Mouse (Mus musculus): ENCODE results near the gene Kcnip1. TPM values are rescaled to one million over a fixed set of nuclear protein-coding genes. Genes with fewer than 3 reads are reported as not detected.

Gene Kcnip1
- polyA plus RNA-seq, 1 experiment from 2014 or later = 4.3 TPM

DNA sequence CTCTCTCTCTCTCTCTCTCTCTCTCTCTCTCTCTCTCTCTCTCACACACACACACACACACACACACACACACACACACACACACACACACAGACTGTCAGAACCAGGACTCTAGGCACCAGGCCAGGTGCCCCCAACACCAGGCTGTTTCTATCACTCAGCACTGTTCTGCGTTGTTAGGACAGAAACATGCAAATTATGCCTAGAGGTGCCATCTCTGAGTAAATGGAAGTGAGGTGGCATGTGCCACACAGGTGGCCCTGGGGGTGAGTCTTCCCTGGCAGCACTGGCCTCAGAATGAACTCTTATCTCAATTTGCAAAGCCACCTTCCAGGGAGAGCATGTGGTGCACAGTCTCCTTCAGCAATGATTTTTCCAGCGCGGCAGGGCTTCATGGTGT is 176.9 kb downstream of the Kcnip1 start:
- 45% methylated on average over 3 of the region's 3 CpGs for WGBS
- no peak overlapping the region for H3K27ac ChIP-seq

DNA sequence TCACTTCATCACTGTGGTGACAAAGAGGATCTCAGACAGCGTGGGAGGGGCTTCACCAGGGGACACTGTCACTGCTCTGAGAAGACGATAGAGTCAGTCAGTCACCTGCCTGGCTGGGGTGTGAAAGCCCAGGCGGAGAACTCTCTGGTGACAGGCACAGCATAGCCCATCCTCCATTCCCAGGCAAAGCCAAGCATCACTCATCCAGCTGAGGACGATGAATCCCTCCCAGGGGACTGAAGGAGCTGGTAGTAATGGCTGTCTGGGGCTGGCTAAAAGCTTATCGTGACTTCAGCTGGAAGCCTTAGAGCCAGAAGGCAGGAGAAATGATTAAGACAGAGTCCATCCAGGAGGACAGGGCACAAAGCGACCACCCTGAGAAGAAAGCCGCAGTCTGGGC is 182.8 kb downstream of the Kcnip1 start:
- no peaks in the 10 kb centered on the region for H3K9me3 ChIP-seq
- H3K27ac ChIP-seq = no peak overlapping the region
- no peaks in the 10 kb centered on the region for H3K36me3 ChIP-seq
- H3K27me3 ChIP-seq = no peaks in the 10 kb centered on the region
- no peak for ATAC-seq (ENCODE audit: insufficient number of reproducible peaks, low FRiP score, low TSS enrichment, low read depth)
- H3K4me1 ChIP-seq = no peaks in the 10 kb centered on the region
- no peak overlapping the region for H3K9ac ChIP-seq
- WGBS = 58% methylated on average over 7 of the region's 7 CpGs
- H3K4me2 ChIP-seq = no peak overlapping the region
- no peak overlapping the region for H3K4me3 ChIP-seq

More for the DNA sequence above, 176.9 kb downstream of the Kcnip1 start:
- no peaks in the 10 kb centered on the region for H3K4me1 ChIP-seq
- H3K4me2 ChIP-seq = no peak overlapping the region
- H3K27me3 ChIP-seq = no peaks in the 10 kb centered on the region
- H3K9me3 ChIP-seq = no peaks in the 10 kb centered on the region
- H3K36me3 ChIP-seq = no peaks in the 10 kb centered on the region
- H3K4me3 ChIP-seq = no peak overlapping the region
- no peak for ATAC-seq (ENCODE audit: insufficient number of reproducible peaks, low FRiP score, low TSS enrichment, low read depth)
- no peak overlapping the region for H3K9ac ChIP-seq

DNA sequence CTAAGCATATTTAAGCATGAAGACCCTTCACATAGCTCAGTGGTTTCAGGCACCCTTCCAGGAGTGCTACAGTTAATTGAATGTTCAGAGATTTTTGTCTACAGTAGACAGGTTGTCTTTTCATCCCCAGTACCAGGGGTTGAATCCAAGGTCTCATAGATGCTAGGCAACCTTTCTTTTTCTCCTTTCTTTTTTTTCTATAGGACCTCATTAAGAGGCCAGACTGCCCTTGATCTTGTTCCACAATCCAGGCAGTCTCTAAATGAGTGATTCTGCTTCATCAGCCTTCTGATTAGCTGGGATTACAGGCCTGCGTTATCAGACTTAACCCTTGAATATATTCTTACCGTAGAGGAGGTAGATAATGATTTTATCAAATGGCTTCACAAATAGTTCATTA is 189.9 kb downstream of the Kcnip1 start:
- WGBS = 84% methylated on average over 2 of the region's 2 CpGs
- Histone ChIP-seq H3K4me2 (no peak overlapping the region), H3K9ac (no peak overlapping the region), H3K9me3 (no peaks in the 10 kb centered on the region), H3K4me1 (no peaks in the 10 kb centered on the region), H3K27me3 (no peaks in the 10 kb centered on the region), H3K4me3 (no peak overlapping the region), H3K27ac (no peak overlapping the region), H3K36me3 (no peaks in the 10 kb centered on the region)
- no peak for ATAC-seq (ENCODE audit: insufficient number of reproducible peaks, low FRiP score, low TSS enrichment, low read depth)

DNA sequence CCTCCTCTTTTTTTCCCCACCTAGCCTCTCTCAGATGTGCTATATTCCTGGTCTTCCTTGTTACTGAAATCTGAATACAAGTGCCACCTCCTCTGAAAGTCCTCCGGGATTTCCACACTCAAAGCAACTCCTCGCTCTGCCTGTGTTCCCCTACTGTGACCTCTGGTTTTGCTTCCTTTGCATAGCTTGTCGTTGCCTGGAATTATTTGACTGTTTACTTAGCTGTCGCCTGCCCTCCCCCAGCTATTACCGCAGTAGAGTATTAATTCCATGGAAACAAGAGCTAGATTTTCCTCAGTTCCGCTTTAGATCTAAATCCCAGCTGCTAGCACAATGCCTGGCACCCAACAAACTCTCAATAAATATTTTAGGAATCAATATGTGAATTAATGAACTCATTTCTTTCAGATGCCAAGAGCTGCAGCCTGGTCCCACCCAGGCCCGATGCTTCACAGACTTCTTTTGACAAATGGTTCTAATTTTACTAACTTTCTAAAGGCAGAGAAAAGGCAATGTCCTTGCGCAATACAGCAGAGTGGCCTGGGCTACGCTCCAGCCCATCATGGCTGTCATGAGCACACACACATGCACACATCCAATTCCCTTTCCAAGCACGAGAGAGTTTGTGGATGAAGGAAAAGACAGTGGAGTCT is 192.4 kb downstream of the Kcnip1 start:
- H3K36me3 ChIP-seq = no peaks in the 10 kb centered on the region
- no peaks in the 10 kb centered on the region for H3K27me3 ChIP-seq
- H3K27ac ChIP-seq = no peak overlapping the region
- H3K9ac ChIP-seq = no peak overlapping the region
- ATAC-seq (ENCODE audit: insufficient number of reproducible peaks, low FRiP score, low TSS enrichment, low read depth) = peak; percentile 14; the same call in 1 of the 2 replicates
- no peaks in the 10 kb centered on the region for H3K4me1 ChIP-seq
- H3K4me2 ChIP-seq = no peak overlapping the region
- WGBS = 45% methylated on average over 10 of the region's 10 CpGs
- no peaks in the 10 kb centered on the region for H3K9me3 ChIP-seq
- H3K4me3 ChIP-seq = no peak overlapping the region

DNA sequence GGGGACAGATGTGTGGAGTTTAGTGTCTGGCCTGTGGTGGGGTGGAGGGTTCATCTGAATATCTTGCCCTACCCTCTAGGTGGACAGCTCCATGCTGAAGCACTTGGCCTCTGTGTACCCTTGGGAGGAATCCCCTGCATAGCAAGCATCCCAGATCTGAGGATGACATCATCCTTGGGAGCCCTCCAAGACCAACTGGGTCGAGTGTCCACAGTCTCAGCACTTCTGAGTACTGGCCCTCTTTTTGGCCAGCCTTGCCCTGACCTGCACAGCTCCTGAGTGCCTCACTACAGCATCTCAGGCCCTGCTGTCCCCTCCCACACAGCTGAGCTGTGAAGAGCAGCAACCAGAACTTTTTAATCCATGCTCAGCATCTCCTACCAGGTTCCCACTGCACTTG is 193.0 kb downstream of the Kcnip1 start:
- H3K9me3 ChIP-seq = no peaks in the 10 kb centered on the region
- H3K36me3 ChIP-seq = no peaks in the 10 kb centered on the region
- no peak overlapping the region for H3K27ac ChIP-seq
- no peak for ATAC-seq (ENCODE audit: insufficient number of reproducible peaks, low FRiP score, low TSS enrichment, low read depth)
- H3K9ac ChIP-seq = no peak overlapping the region
- no peak overlapping the region for H3K4me3 ChIP-seq
- H3K4me2 ChIP-seq = no peak overlapping the region
- no peaks in the 10 kb centered on the region for H3K4me1 ChIP-seq
- WGBS = 38% methylated on average over 1 of the region's 1 CpGs
- H3K27me3 ChIP-seq = no peaks in the 10 kb centered on the region

DNA sequence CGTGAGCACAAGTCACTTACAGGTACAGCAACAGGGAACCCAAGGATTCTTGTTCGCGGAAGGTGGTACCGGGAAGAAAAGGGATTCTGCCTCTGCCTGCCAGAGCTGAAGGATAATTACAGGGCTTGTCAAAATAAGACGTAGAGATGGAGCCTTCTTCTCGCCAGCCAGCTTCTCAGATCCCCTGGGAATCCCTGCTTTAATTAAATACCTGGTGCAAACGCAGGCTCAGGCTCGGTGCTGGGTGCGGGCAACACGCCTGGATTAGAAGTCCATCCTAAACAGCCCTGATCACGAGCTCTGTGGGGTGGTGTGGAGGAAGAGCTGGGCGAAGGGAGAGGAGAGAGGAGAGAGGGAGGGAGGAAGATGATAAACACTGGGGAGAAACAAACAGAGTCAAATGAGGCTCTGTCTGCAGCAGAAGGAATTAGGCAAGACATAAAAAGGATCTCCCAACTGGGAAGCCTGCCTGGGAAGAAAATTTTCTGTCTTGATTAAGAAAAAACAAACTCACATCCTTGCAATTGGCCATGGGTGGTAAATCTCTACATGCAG is 194.8 kb downstream of the Kcnip1 start:
- H3K9ac ChIP-seq = no peak overlapping the region

DNA sequence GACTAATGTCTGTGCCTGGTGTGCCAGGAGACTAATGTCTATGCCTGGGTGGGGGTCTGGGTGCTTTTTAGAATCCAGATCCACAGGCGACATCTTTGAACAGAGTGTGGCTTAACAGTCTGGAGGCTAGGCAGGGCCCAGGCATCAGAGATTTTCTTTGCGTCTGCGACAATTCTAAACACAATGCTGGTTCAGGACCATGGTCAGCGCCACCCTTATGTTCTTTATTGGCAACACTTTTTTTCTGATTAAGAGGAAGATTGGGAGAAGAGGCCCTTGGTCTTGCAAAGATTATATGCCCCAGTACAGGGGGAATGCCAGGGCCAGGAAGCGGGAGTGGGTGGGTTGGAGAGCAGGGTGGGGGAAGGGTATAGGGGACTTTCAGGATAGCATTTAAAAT is 205.6 kb downstream of the Kcnip1 start:
- no peak overlapping the region for H3K4me2 ChIP-seq
- no peak overlapping the region for H3K4me3 ChIP-seq
- H3K36me3 ChIP-seq = no peaks in the 10 kb centered on the region
- H3K27ac ChIP-seq = no peak overlapping the region
- H3K9ac ChIP-seq = no peak overlapping the region
- ATAC-seq (ENCODE audit: insufficient number of reproducible peaks, low FRiP score, low TSS enrichment, low read depth) = no peak
- 0 out of 2 replicates have a peak, but pooled peaks cover 3% of the 10 kb centered on the region for H3K27me3 ChIP-seq
- H3K4me1 ChIP-seq = no peaks in the 10 kb centered on the region
- WGBS = 22% methylated on average over 5 of the region's 5 CpGs
- no peaks in the 10 kb centered on the region for H3K9me3 ChIP-seq

More for the DNA sequence above, 194.8 kb downstream of the Kcnip1 start:
- Histone ChIP-seq H3K27me3 (no peaks in the 10 kb centered on the region), H3K4me2 (no peak overlapping the region), H3K36me3 (no peaks in the 10 kb centered on the region), H3K4me1 (no peaks in the 10 kb centered on the region), H3K9me3 (no peaks in the 10 kb centered on the region), H3K4me3 (no peak overlapping the region), H3K27ac (no peak overlapping the region)
- no peak for ATAC-seq (ENCODE audit: insufficient number of reproducible peaks, low FRiP score, low TSS enrichment, low read depth)
- WGBS = 45% methylated on average over 12 of the region's 12 CpGs

DNA sequence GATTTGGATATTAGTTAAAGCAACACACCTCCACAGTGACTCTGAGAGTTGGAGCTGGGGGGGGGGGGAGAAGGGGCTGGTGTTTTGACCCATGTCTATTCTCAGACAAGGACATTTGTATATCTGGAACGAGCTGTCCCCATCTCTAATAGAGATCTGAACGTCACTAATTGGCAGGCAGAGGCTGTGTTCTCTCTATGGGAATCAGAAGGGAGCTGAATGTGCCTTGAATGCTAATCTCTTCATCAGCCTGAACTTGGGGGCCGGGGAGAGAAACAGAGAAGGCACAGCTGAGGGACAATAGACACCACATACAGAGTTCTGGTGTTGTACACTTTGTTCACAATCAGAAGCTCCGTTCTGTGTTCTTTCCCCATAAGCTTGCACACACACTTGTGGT is 206.4 kb downstream of the Kcnip1 start:
- Histone ChIP-seq H3K4me1 (peaks cover 3% of the 10 kb centered on the region), H3K27ac (no peak overlapping the region), H3K36me3 (no peaks in the 10 kb centered on the region), H3K4me3 (no peak overlapping the region), H3K9ac (no peak overlapping the region), H3K9me3 (no peaks in the 10 kb centered on the region), H3K27me3 (0 out of 2 replicates have a peak, but pooled peaks cover 3% of the 10 kb centered on the region), H3K4me2 (no peak overlapping the region)
- no peak for ATAC-seq (ENCODE audit: insufficient number of reproducible peaks, low FRiP score, low TSS enrichment, low read depth)
- 73% methylated on average over 4 of the region's 4 CpGs for WGBS

DNA sequence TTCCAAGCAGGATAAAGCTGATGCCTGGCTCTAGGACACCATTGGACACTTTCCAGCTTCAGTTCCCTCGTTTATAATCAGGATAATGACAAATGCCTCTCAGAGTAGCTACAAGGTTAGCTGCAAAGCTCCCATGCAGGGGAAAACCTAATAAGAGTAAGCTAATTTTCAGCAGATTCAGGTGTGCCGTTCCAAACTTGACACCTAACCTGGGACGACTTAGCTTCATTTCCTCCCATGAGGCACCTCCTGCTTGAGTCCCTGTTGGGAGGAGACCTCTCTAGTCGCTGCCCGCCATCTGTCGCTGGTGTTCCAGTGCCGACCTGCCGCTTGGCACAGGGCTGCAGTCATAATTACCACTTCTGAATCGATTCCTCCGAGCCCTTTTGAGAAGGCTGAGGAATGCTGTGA is 211.4 kb downstream of the Kcnip1 start:
- H3K9ac ChIP-seq = no peak overlapping the region
- no peaks in the 10 kb centered on the region for H3K36me3 ChIP-seq
- no peak overlapping the region for H3K4me3 ChIP-seq
- H3K4me2 ChIP-seq = no peak overlapping the region
- 0 out of 2 replicates have a peak, but pooled peaks cover 3% of the 10 kb centered on the region for H3K27me3 ChIP-seq
- WGBS = 12% methylated on average over 10 of the region's 10 CpGs
- no peaks in the 10 kb centered on the region for H3K9me3 ChIP-seq
- peaks cover 18% of the 10 kb centered on the region for H3K4me1 ChIP-seq
- H3K27ac ChIP-seq = no peak overlapping the region
- ATAC-seq (ENCODE audit: insufficient number of reproducible peaks, low FRiP score, low TSS enrichment, low read depth) = no peak

DNA sequence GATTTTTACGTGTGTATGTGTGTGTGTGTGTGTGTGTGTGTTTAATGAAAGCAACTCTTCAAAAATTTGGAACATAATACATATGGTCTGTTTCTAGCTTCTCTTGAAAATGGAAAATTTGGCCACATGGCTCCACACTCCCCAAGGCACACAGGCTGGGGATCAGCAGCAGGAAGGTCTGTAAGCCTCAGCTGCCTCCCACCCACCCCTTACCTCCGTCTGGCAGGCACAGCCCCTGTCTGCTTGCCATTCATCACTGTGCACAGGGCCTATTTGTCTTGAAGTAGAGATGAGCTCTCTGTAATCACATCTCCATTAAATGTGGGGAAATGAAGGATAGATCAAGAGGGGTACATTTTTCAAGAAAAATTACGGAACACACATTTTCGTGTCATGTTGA is 212.7 kb downstream of the Kcnip1 start:
- WGBS = 52% methylated on average over 4 of the region's 4 CpGs
- ATAC-seq (ENCODE audit: insufficient number of reproducible peaks, low FRiP score, low TSS enrichment, low read depth) = no peak
- H3K9ac ChIP-seq = no peak overlapping the region
- no peaks in the 10 kb centered on the region for H3K36me3 ChIP-seq
- H3K4me2 ChIP-seq = no peak overlapping the region
- no peak overlapping the region for H3K27ac ChIP-seq
- no peak overlapping the region for H3K4me3 ChIP-seq
- no peaks in the 10 kb centered on the region for H3K9me3 ChIP-seq
- H3K27me3 ChIP-seq = 0 out of 2 replicates have a peak, but pooled peaks cover 3% of the 10 kb centered on the region
- H3K4me1 ChIP-seq = peaks cover 18% of the 10 kb centered on the region

DNA sequence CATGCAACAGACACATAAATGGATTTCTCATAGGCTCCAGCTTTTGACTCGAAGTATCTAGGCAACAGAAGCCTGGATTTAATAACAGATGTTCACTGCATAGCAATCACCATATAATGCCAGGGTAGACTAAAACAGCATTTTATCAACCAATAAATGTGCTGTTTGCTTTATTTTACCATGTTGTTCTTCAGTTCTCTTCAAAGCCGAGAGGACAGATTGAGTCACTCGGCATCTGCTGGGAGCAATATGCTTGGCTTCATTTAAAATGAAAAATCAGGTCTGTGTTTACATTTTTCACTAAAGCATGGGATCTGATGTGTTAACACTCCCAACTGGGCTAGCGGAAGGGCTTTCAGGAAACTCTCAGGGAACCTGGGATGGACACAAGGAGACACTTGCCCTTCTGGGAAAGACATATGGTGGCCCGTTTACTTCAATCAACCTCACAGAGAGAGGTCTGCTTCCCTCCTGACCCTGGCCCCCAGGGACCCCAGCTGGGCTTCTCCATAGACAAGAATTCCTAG is 220.3 kb downstream of the Kcnip1 start:
- H3K9ac ChIP-seq = no peak overlapping the region
- peaks cover 5% of the 10 kb centered on the region; the same call in 1 of the 2 replicates for H3K4me1 ChIP-seq
- H3K36me3 ChIP-seq = no peaks in the 10 kb centered on the region
- ATAC-seq (ENCODE audit: insufficient number of reproducible peaks, low FRiP score, low TSS enrichment, low read depth) = no peak
- H3K4me3 ChIP-seq = no peak overlapping the region
- no peak overlapping the region for H3K4me2 ChIP-seq
- H3K27ac ChIP-seq = no peak overlapping the region
- no peaks in the 10 kb centered on the region for H3K9me3 ChIP-seq
- 0 out of 2 replicates have a peak, but pooled peaks cover 5% of the 10 kb centered on the region for H3K27me3 ChIP-seq
- WGBS = 49% methylated on average over 5 of the region's 5 CpGs

DNA sequence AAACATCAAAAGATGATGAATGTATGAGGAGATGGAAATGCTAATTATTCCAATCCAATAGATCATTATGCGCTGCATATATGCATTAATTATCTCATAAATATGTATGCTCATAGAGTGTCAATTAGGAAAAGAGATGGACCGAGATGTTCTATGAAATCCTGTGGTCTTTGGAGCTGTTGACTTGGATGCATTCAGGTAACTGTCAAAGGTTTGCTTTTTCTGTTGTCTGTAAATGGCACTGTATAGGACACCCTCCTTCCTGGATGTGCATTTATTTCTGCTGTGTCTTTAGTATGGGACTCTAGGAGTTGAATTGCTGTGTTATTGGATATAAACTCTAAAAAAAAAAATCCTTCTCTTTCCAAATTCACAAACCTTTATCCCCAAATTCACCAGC is 220.9 kb downstream of the Kcnip1 start:
- no peak overlapping the region for H3K4me3 ChIP-seq
- H3K27ac ChIP-seq = no peak overlapping the region
- H3K9ac ChIP-seq = no peak overlapping the region
- WGBS = 89% methylated on average over 2 of the region's 2 CpGs
- peaks cover 4% of the 10 kb centered on the region; the same call in 1 of the 2 replicates for H3K4me1 ChIP-seq
- no peak overlapping the region for H3K4me2 ChIP-seq
- ATAC-seq (ENCODE audit: insufficient number of reproducible peaks, low FRiP score, low TSS enrichment, low read depth) = no peak
- H3K27me3 ChIP-seq = 0 out of 2 replicates have a peak, but pooled peaks cover 5% of the 10 kb centered on the region
- no peaks in the 10 kb centered on the region for H3K36me3 ChIP-seq
- no peaks in the 10 kb centered on the region for H3K9me3 ChIP-seq

All from limb, embryonic 15.5 days (tissue).